Mouse (Mus musculus): ENCODE results near the gene Ttc7. TPM values are rescaled to one million over a fixed set of nuclear protein-coding genes. Genes with fewer than 3 reads are reported as not detected.

Gene Ttc7
- polyA plus RNA-seq, 1 experiment from 2014 or later = 23.2 TPM

- DNase-seq (ENCODE audit: low read depth, low spot score) = peak; percentile 38
- ChIA-PET CTCF (interaction anchor here (1.4 to 4.8 kb wide), 2 partner anchors 29 to 258 kb away, joined by 5 to 26 read pairs; no protein-coding TSS in a partner anchor), POLR2A (no interaction called here)
- no peak for ATAC-seq
- in situ Hi-C loops (cut with MboI; ENCODE audit: low pct_unique_long_range_greater_than_20kb) = loop anchor here (5.0 kb wide), 2 partner anchors 41 to 259 kb away; no protein-coding TSS in a partner anchor
- H3K27me3 ChIP-seq = no peaks in the 10 kb centered on the region
- TF ChIP-seq CTCF (IDR thresholded peaks at IDR 0.05) = no peak
These were observed 30.5 kb downstream of the Ttc7 start for GRCm38 (mm10) chr17:87312924-87313870.

GRCm38 (mm10) chr17:87314121-87314520 lies 31.4 kb downstream of the Ttc7 start:
- DNase-seq (ENCODE audit: low read depth, low spot score) (no peak), ATAC-seq (no peak)
- no peaks in the 10 kb centered on the region for H3K27me3 ChIP-seq
- in situ Hi-C loops (cut with MboI; ENCODE audit: low pct_unique_long_range_greater_than_20kb) = loop anchor here (5.0 kb wide), 2 partner anchors 42 to 258 kb away; no protein-coding TSS in a partner anchor
- CTCF ChIA-PET = interaction anchor here (0.7 to 4.8 kb wide), 19 partner anchors 10 to 267 kb away, joined by 3 to 26 read pairs (median 5); partner anchors contain the start of genes Calm2 and Mcfd2
- POLR2A ChIA-PET = interaction anchor here (0.6 to 1.4 kb wide), 3 partner anchors 37 to 255 kb away, joined by 3 to 5 read pairs (median 3); no protein-coding TSS in a partner anchor
- TF ChIP-seq CTCF (IDR thresholded peaks at IDR 0.05) = no peak

- CTCF ChIA-PET = interaction anchor here (0.7 to 4.8 kb wide), 26 partner anchors 9 to 354 kb away, joined by 3 to 26 read pairs (median 4); partner anchors contain the start of genes Calm2 and Mcfd2
- no peak for DNase-seq (ENCODE audit: low read depth, low spot score)
- TF ChIP-seq CTCF (IDR thresholded peaks at IDR 0.05) = no peak
- peak; percentile 14 for ATAC-seq
- H3K27me3 ChIP-seq = no peaks in the 10 kb centered on the region
- POLR2A ChIA-PET = interaction anchor here (0.6 to 1.4 kb wide), 4 partner anchors 37 to 256 kb away, joined by 3 to 5 read pairs (median 4); no protein-coding TSS in a partner anchor
- in situ Hi-C loops (cut with MboI; ENCODE audit: low pct_unique_long_range_greater_than_20kb) = loop anchor here (5.0 kb wide), 2 partner anchors 42 to 258 kb away; no protein-coding TSS in a partner anchor
These were observed 31.9 kb downstream of the Ttc7 start for GRCm38 (mm10) chr17:87314530-87314946.

GRCm38 (mm10) chr17:87315021-87315531 lies 32.4 kb downstream of the Ttc7 start:
- DNase-seq (ENCODE audit: low read depth, low spot score) = peak; percentile 70
- peak; percentile 98 for TF ChIP-seq CTCF (IDR thresholded peaks at IDR 0.05)
- in situ Hi-C loops (cut with MboI; ENCODE audit: low pct_unique_long_range_greater_than_20kb) = no loop called here
- no peaks in the 10 kb centered on the region for H3K27me3 ChIP-seq
- peak; percentile 68 for ATAC-seq
- ChIA-PET POLR2A (interaction anchor here (0.6 to 1.4 kb wide), 7 partner anchors 37 to 1007 kb away, joined by 3 to 5 read pairs (median 3); partner anchors contain the start of gene Calm2), CTCF (interaction anchor here (0.7 to 4.8 kb wide), 28 partner anchors 9 to 353 kb away, joined by 3 to 26 read pairs (median 4); partner anchors contain the start of genes Calm2 and Mcfd2)

- CTCF ChIA-PET = interaction anchor here (0.9 to 4.8 kb wide), 6 partner anchors 20 to 352 kb away, joined by 3 to 26 read pairs (median 4); no protein-coding TSS in a partner anchor
- ATAC-seq (no peak), DNase-seq (ENCODE audit: low read depth, low spot score) (no peak)
- no peak for TF ChIP-seq CTCF (IDR thresholded peaks at IDR 0.05)
- no peaks in the 10 kb centered on the region for H3K27me3 ChIP-seq
- POLR2A ChIA-PET = interaction anchor here (0.6 to 2.0 kb wide), 3 partner anchors 129 to 248 kb away, joined by 3 to 6 read pairs (median 3); partner anchors contain the start of gene Calm2
- in situ Hi-C loops (cut with MboI; ENCODE audit: low pct_unique_long_range_greater_than_20kb) = no loop called here
These were observed 33.4 kb downstream of the Ttc7 start for GRCm38 (mm10) chr17:87315891-87316763.

- in situ Hi-C loops (cut with MboI; ENCODE audit: low pct_unique_long_range_greater_than_20kb) = no loop called here
- DNase-seq (ENCODE audit: low read depth, low spot score) = no peak
- H3K27me3 ChIP-seq = no peaks in the 10 kb centered on the region
- ATAC-seq = no peak
- POLR2A ChIA-PET = interaction anchor here (2.0 kb wide), 1 partner anchor 128 kb away, joined by 6 read pairs; no protein-coding TSS in a partner anchor
- CTCF ChIA-PET = interaction anchor here (4.8 kb wide), 1 partner anchor 254 kb away, joined by 26 read pairs; no protein-coding TSS in a partner anchor
- TF ChIP-seq CTCF (IDR thresholded peaks at IDR 0.05) = no peak
These were observed 34.6 kb downstream of the Ttc7 start for GRCm38 (mm10) chr17:87317271-87317670.

GRCm38 (mm10) chr17:87317947-87318346 lies 35.3 kb downstream of the Ttc7 start:
- ATAC-seq = no peak
- in situ Hi-C loops (cut with MboI; ENCODE audit: low pct_unique_long_range_greater_than_20kb) = no loop called here
- POLR2A ChIA-PET = interaction anchor here (2.0 kb wide), 1 partner anchor 127 kb away, joined by 6 read pairs; no protein-coding TSS in a partner anchor
- H3K27me3 ChIP-seq = no peaks in the 10 kb centered on the region
- CTCF ChIA-PET = interaction anchor here (4.8 kb wide), 1 partner anchor 253 kb away, joined by 26 read pairs; no protein-coding TSS in a partner anchor
- TF ChIP-seq CTCF (IDR thresholded peaks at IDR 0.05) = no peak
- no peak for DNase-seq (ENCODE audit: low read depth, low spot score)

- in situ Hi-C loops (cut with MboI; ENCODE audit: low pct_unique_long_range_greater_than_20kb) = no loop called here
- DNase-seq (ENCODE audit: low read depth, low spot score) (no peak), ATAC-seq (no peak)
- POLR2A ChIA-PET = no interaction called here
- CTCF ChIA-PET = no interaction called here
- no peaks in the 10 kb centered on the region for H3K27me3 ChIP-seq
- TF ChIP-seq CTCF (IDR thresholded peaks at IDR 0.05) = no peak
These were observed 39.0 kb downstream of the Ttc7 start for GRCm38 (mm10) chr17:87321673-87322072.

- ATAC-seq (no peak), DNase-seq (ENCODE audit: low read depth, low spot score) (no peak)
- in situ Hi-C loops (cut with MboI; ENCODE audit: low pct_unique_long_range_greater_than_20kb) = no loop called here
- ChIA-PET POLR2A (no interaction called here), CTCF (no interaction called here)
- no peak for TF ChIP-seq CTCF (IDR thresholded peaks at IDR 0.05)
- no peaks in the 10 kb centered on the region for H3K27me3 ChIP-seq
These were observed 40.5 kb downstream of the Ttc7 start for GRCm38 (mm10) chr17:87323215-87323614.

Measured in Patski (cell line).